Mouse (Mus musculus) C2C12 (cell line): ENCODE data around the gene Nrg3.

ENCODE experiments used
- CEBPB ChIP-seq: IDR thresholded peaks from one replicate; pipeline ENCODE4 v1.6.1; 2011; ENCODE audit warnings: low read depth, mild to moderate bottlenecking, control low read depth, moderate library complexity
- CTCF ChIP-seq: IDR thresholded peaks from one replicate; pipeline ENCODE4 v1.5.1; 2011; ENCODE audit not compliant: control insufficient read depth, insufficient read depth, insufficient read length
- FOSL1 ChIP-seq: IDR thresholded peaks from one replicate; pipeline ENCODE4 v1.8.0; 2011; ENCODE audit warnings: mild to moderate bottlenecking, low read length; ENCODE audit not compliant: poor library complexity, insufficient read depth, severe bottlenecking
- MAX ChIP-seq: IDR thresholded peaks from one replicate; pipeline ENCODE4 v1.6.1; 2011; ENCODE audit warnings: mild to moderate bottlenecking, control low read depth
- MYOD1 ChIP-seq: IDR thresholded peaks from one replicate; pipeline ENCODE4 v1.6.1; 2011; ENCODE audit warnings: low read depth; ENCODE audit not compliant: control insufficient read depth, insufficient read length
- MYOG ChIP-seq: IDR thresholded peaks from one replicate; pipeline ENCODE4 v1.6.1; 2011; ENCODE audit not compliant: control insufficient read depth, insufficient read length; ENCODE audit errors: extremely low read depth

GRCm38 (mm10) chr14:39351979-39352737 is 120.7 kb downstream of the Nrg3 start:
- TF ChIP-seq MYOG, result no peak
- no peak for TF ChIP-seq CEBPB
- no peak for TF ChIP-seq CTCF
- no peak for TF ChIP-seq MAX
- no peak for TF ChIP-seq FOSL1
- TF ChIP-seq MYOD1, result no peak
